Mouse (Mus musculus) granulocyte monocyte progenitor cell, adult 5-6 weeks (primary cell): ENCODE measurements around the gene Shtn1. TPM values are rescaled to one million over a fixed set of nuclear protein-coding genes. Genes with fewer than 3 reads are reported as not detected.

Source experiments
- ATAC-seq: replicated peaks from 2 replicates; pipeline ENCODE4 v1.8.0; 2016; ENCODE audit warnings: mild to moderate bottlenecking, moderate TSS enrichment, inconsistent platforms; ENCODE audit not compliant: poor library complexity, severe bottlenecking
- total RNA-seq, 2 experiments: library from RNA; stranded (forward) in 1 of 2; stranded (reverse) in 1 of 2; fragments of 200-712, 200-1000 nt in 1 of 2; fragments of >200 nt in 1 of 2; fragmentation: Nextera tagmentation in 1 of 2; gene quantifications; 2 replicates each; pipeline ENCODE4 v1.2.3; 2014 to 2017

Shtn1 gene
- total RNA-seq, 2 experiments from 2014 or later: 0.05 to 1.2 TPM

- no peak for ATAC-seq
Measured at GRCm38 (mm10) chr19:58975216-58975863, 100.6 kb downstream of the Shtn1 start.

GRCm38 (mm10) chr19:58974126-58974525 is 101.8 kb downstream of the Shtn1 start:
- ATAC-seq: no peak

GRCm38 (mm10) chr19:58970826-58971225 is 105.1 kb downstream of the Shtn1 start:
- no peak for ATAC-seq

GRCm38 (mm10) chr19:58968731-58969506 is 107.0 kb downstream of the Shtn1 start:
- no peak for ATAC-seq

- no peak for ATAC-seq
Measured at GRCm38 (mm10) chr19:58963011-58963410, 112.9 kb downstream of the Shtn1 start.

- no peak for ATAC-seq
Measured at GRCm38 (mm10) chr19:58954779-58955178, 121.1 kb downstream of the Shtn1 start.

GRCm38 (mm10) chr19:58952236-58952635 is 123.7 kb downstream of the Shtn1 start:
- ATAC-seq: no peak

- no peak for ATAC-seq
Measured at GRCm38 (mm10) chr19:58951521-58951920, 124.4 kb downstream of the Shtn1 start.

- no peak for ATAC-seq
Measured at GRCm38 (mm10) chr19:58945959-58946358, 129.9 kb downstream of the Shtn1 start.

- peak; percentile 94 for ATAC-seq
Measured at GRCm38 (mm10) chr19:58942841-58943828, 132.8 kb downstream of the Shtn1 start, which contains the start of the genes Eno4 and Hspa12a. Gene Eno4, plus strand, starts transcription at chr19:58943425. Gene Hspa12a, minus strand, starts transcription at chr19:58943654.

GRCm38 (mm10) chr19:58933062-58933461 is 142.8 kb downstream of the Shtn1 start:
- no peak for ATAC-seq

- ATAC-seq: no peak
Measured at GRCm38 (mm10) chr19:58931081-58931800, 144.7 kb downstream of the Shtn1 start.

Other genes with a start within 250 kb of the Shtn1 start
- not detected in 2 replicates for gene Eno4, start 132.7 kb downstream of the Shtn1 start, total RNA-seq (2014; fragmentation: Nextera tagmentation)
- not detected in 2 replicates for gene Eno4, start 132.7 kb downstream of the Shtn1 start, total RNA-seq (2017)
- gene Hspa12a, start 132.4 kb downstream of the Shtn1 start, total RNA-seq (2014; fragmentation: Nextera tagmentation): not detected in 2 replicates
- 0.05 TPM in 1 of 2 replicates, not detected in the other for gene Hspa12a, start 132.4 kb downstream of the Shtn1 start, total RNA-seq (2017)
- gene Vax1, start 94.0 kb upstream of the Shtn1 start, total RNA-seq (2014; fragmentation: Nextera tagmentation): not detected in 2 replicates
- not detected in 2 replicates for gene Vax1, start 94.0 kb upstream of the Shtn1 start, total RNA-seq (2017)
- not detected in 2 replicates for gene Kcnk18, start 143.1 kb upstream of the Shtn1 start, total RNA-seq (2014; fragmentation: Nextera tagmentation)
- not detected in 2 replicates for gene Kcnk18, start 143.1 kb upstream of the Shtn1 start, total RNA-seq (2017)
- gene Slc18a2, start 184.8 kb upstream of the Shtn1 start, total RNA-seq (2014; fragmentation: Nextera tagmentation): 8.7 and 9.6 TPM in 2 replicates
- 3.7 TPM in 2 replicates for gene Slc18a2, start 184.8 kb upstream of the Shtn1 start, total RNA-seq (2017)
- 373 and 396 TPM in 2 replicates for gene Rps12-ps3, start 246.2 kb upstream of the Shtn1 start, total RNA-seq (2014; fragmentation: Nextera tagmentation)
- gene Rps12-ps3, start 246.2 kb upstream of the Shtn1 start, total RNA-seq (2017): 747 and 1,107 TPM in 2 replicates